Mouse (Mus musculus): ENCODE results near the gene Agpat3. TPM values are rescaled to one million over a fixed set of nuclear protein-coding genes. Genes with fewer than 3 reads are reported as not detected.

Gene Agpat3
- total RNA-seq, 2 experiments from 2014 or later, result 1.8 to 2.7 TPM

GRCm38 (mm10) chr10:78325916-78326647 lies 26.2 kb downstream of the Agpat3 start:
- ATAC-seq (replicated peaks; ENCODE audit: poor library complexity), result no peak

- ATAC-seq (replicated peaks; ENCODE audit: poor library complexity), result no peak
Measured at GRCm38 (mm10) chr10:78324556-78325164, 27.6 kb downstream of the Agpat3 start.

GRCm38 (mm10) chr10:78323214-78323880 lies 28.9 kb downstream of the Agpat3 start:
- ATAC-seq (replicated peaks; ENCODE audit: poor library complexity), result 0 out of 2 replicates have a peak, but pooled peaks have one; percentile 26

GRCm38 (mm10) chr10:78322806-78323205 lies 29.5 kb downstream of the Agpat3 start:
- peak; percentile 54; the same call in 1 of the 2 replicates for ATAC-seq (replicated peaks; ENCODE audit: poor library complexity)

GRCm38 (mm10) chr10:78321133-78321757 lies 31.0 kb downstream of the Agpat3 start:
- ATAC-seq (replicated peaks; ENCODE audit: poor library complexity), result no peak

GRCm38 (mm10) chr10:78320526-78320925 lies 31.8 kb downstream of the Agpat3 start:
- no peak for ATAC-seq (replicated peaks; ENCODE audit: poor library complexity)

GRCm38 (mm10) chr10:78319940-78320339 lies 32.3 kb downstream of the Agpat3 start:
- ATAC-seq (replicated peaks; ENCODE audit: poor library complexity), result no peak

GRCm38 (mm10) chr10:78317270-78317923 lies 34.9 kb downstream of the Agpat3 start:
- ATAC-seq (replicated peaks; ENCODE audit: poor library complexity), result no peak

GRCm38 (mm10) chr10:78316228-78317087 lies 35.8 kb downstream of the Agpat3 start:
- no peak for ATAC-seq (replicated peaks; ENCODE audit: poor library complexity)

- ATAC-seq (replicated peaks; ENCODE audit: poor library complexity), result no peak
Measured at GRCm38 (mm10) chr10:78315145-78315544, 37.1 kb downstream of the Agpat3 start.

- no peak for ATAC-seq (replicated peaks; ENCODE audit: poor library complexity)
Measured at GRCm38 (mm10) chr10:78311886-78312635, 40.2 kb downstream of the Agpat3 start.

- ATAC-seq (replicated peaks; ENCODE audit: poor library complexity), result no peak
Measured at GRCm38 (mm10) chr10:78310747-78311267, 41.5 kb downstream of the Agpat3 start.

GRCm38 (mm10) chr10:78308617-78309016 lies 43.7 kb downstream of the Agpat3 start:
- ATAC-seq (replicated peaks; ENCODE audit: poor library complexity), result no peak

GRCm38 (mm10) chr10:78307391-78307790 lies 44.9 kb downstream of the Agpat3 start:
- no peak for ATAC-seq (replicated peaks; ENCODE audit: poor library complexity)

GRCm38 (mm10) chr10:78306027-78306426 lies 46.3 kb downstream of the Agpat3 start:
- ATAC-seq (replicated peaks; ENCODE audit: poor library complexity), result no peak

GRCm38 (mm10) chr10:78304996-78305395 lies 47.3 kb downstream of the Agpat3 start:
- ATAC-seq (replicated peaks; ENCODE audit: poor library complexity), result no peak

GRCm38 (mm10) chr10:78303675-78304074 lies 48.6 kb downstream of the Agpat3 start:
- ATAC-seq (replicated peaks; ENCODE audit: poor library complexity), result peak; percentile 81

GRCm38 (mm10) chr10:78300061-78300460 lies 52.2 kb downstream of the Agpat3 start:
- no peak for ATAC-seq (replicated peaks; ENCODE audit: poor library complexity)
